Mouse (Mus musculus) forebrain, embryonic 14.5 days (tissue): ENCODE data around the gene Mrps27. TPM values are rescaled to one million over a fixed set of nuclear protein-coding genes. Genes with fewer than 3 reads are reported as not detected.
"Not testable (repeated sequence)": the region's sequence is repeated elsewhere in the genome, so short reads cannot be mapped to it uniquely, and the experiment has no call there.

Experiments
- ATAC-seq: fragments of 200-750 bp; cut with Nextera tagmentation; 2 replicates; pipeline ENCODE4 v1.8.0; 2017; ENCODE audit warnings: mild to moderate bottlenecking, moderate library complexity
- DNase-seq: peaks from one replicate; pipeline ENCODE4 v3.0.0-alpha.2; 2015; ENCODE audit warnings: low spot score
- H3K27ac ChIP-seq: fragments of 300-500 bp; sonication (generic); 2 replicates; pipeline ENCODE4 v1.5.1; 2014; ENCODE audit warnings: low read depth, mild to moderate bottlenecking, control low read depth, low read length, moderate library complexity
- H3K27me3 ChIP-seq: fragments of 300-500 bp; sonication (generic); replicated peaks from 2 replicates; pipeline ENCODE4 v1.6.1; 2014; ENCODE audit warnings: low read length, control low read depth, mixed read lengths; ENCODE audit not compliant: control insufficient read depth, insufficient read depth
- H3K36me3 ChIP-seq: fragments of 300-500 bp; sonication (generic); 2 replicates; pipeline ENCODE4 v1.6.1; 2014; ENCODE audit warnings: low read length, control low read depth; ENCODE audit not compliant: control insufficient read depth, insufficient read depth
- H3K4me1 ChIP-seq: fragments of 300-500 bp; sonication (generic); 2 replicates; pipeline ENCODE4 v1.6.1; 2014; ENCODE audit warnings: antibody characterized with exemption, low read length, control low read depth; ENCODE audit not compliant: control insufficient read depth, insufficient read depth
- H3K4me2 ChIP-seq: fragments of 300-500 bp; sonication (generic); 2 replicates; pipeline ENCODE4 v1.6.1; 2014; ENCODE audit warnings: mild to moderate bottlenecking, control low read depth, low read length
- H3K4me3 ChIP-seq: fragments of 300-500 bp; sonication (generic); 2 replicates; pipeline ENCODE4 v1.5.1; 2014; ENCODE audit warnings: low read depth, low read length, control low read depth
- H3K9ac ChIP-seq: fragments of 300-500 bp; sonication (generic); 2 replicates; pipeline ENCODE4 v1.6.1; 2014; ENCODE audit warnings: mild to moderate bottlenecking, low read length, control low read depth, moderate library complexity
- H3K9me3 ChIP-seq: fragments of 300-500 bp; sonication (generic); replicated peaks from 2 replicates; pipeline ENCODE4 v1.6.1; 2016; ENCODE audit warnings: low read length, control low read depth, mixed read lengths; ENCODE audit not compliant: control insufficient read depth
- WGBS: fragments of 180-500 bp; shearing (Covaris S2); extraction: QIAGEN DNeasy Blood & Tissue Kit; methylation state at CpG from one replicate; pipeline ENCODE4 v1.1.7; 2014; 5-methylcytosine and 5-hydroxymethylcytosine counted together
- polyA plus RNA-seq: library from polyadenylated mRNA; unstranded; fragments of >200 nt; fragmentation: Nextera tagmentation; extraction: Ambion mirVana; gene quantifications from 2 replicates; pipeline ENCODE4 v1.2.1, GENCODE M21; 2014

Gene Mrps27
- polyA plus RNA-seq, 1 experiment from 2014 or later = 45.6 TPM

DNA sequence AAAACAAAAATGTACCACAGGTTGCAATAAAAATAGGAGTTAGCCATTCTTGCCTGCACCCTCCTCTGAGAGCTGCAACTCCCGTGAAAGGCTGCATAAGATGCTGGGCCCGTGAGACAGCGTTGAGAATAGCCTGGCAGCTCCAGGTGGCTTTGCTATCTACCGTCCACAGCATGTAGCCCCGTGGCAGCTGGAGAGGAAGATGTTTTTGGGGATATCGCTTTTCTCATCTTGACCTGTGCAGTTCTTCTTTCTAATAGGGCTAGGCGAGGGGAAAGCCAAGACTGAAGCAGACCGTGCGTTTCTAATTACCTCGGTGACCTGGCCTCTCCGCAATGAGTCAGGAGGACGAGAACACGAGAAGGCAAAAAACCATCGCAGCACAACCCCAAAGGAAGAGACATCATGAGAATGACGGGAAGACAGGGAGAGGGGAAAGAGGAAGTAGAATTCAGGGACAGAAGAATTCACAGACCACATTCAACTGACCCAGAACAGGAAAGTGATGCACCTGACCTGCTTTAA, 29.9 kb upstream of the Mrps27 start:
- 89% methylated on average over 15 of the region's 15 CpGs for WGBS
- no peaks in the 10 kb centered on the region for H3K27me3 ChIP-seq
- ATAC-seq = no peak

DNA sequence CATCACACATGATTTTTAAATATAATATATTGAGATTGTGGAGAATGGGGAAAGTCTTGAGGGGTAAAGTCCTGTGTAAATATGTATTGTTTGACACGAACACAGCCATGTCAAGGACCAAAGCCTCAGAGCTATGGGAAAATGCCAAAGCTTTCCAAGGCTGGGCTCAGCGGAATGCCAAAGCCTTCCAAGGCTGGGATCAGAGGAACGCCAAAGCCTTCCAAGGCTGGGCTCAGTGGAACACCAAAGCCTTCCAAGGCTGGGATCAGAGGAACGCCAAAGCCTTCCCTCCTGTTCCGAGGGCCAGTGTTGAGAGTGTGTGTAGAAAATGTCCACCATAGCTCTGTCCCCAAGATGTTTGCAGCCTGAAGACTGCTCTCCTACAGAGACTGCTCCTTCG, 28.2 kb upstream of the Mrps27 start:
- WGBS = 94% methylated on average over 6 of the region's 6 CpGs
- DNase-seq (no peak), ATAC-seq (no peak)
- Histone ChIP-seq H3K27ac (no peak overlapping the region), H3K4me3 (no peak overlapping the region), H3K9ac (no peak overlapping the region), H3K27me3 (no peaks in the 10 kb centered on the region), H3K4me2 (no peak overlapping the region), H3K4me1 (no peaks in the 10 kb centered on the region), H3K36me3 (peaks cover 28% of the 10 kb centered on the region), H3K9me3 (no peaks in the 10 kb centered on the region)

More for the DNA sequence above, 29.9 kb upstream of the Mrps27 start:
- Histone ChIP-seq H3K9ac (no peak overlapping the region), H3K4me2 (no peak overlapping the region), H3K9me3 (no peaks in the 10 kb centered on the region), H3K4me1 (no peaks in the 10 kb centered on the region), H3K4me3 (no peak overlapping the region), H3K36me3 (peaks cover 12% of the 10 kb centered on the region), H3K27ac (no peak overlapping the region)
- DNase-seq = no peak

DNA sequence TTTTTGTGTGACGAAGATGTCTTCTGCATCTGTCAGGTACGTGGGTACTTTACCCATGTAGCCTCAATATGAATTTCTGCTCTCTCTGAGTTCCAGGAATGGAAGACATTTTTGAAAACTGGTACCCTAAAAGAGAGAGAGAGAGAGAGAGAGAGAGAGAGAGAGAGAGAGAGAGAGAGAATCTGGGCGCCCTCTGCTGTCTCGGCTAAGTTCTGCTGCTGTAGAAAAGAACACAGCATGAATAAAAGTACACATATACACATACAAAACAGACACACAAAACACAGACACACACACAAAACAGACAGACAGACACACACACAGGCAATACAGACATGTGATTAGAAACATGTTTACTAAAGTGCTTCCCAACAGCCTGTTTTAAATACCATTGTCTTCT, 27.5 kb upstream of the Mrps27 start:
- no peaks in the 10 kb centered on the region for H3K4me1 ChIP-seq
- no peak overlapping the region for H3K27ac ChIP-seq
- ATAC-seq = no peak
- no peak overlapping the region for H3K4me3 ChIP-seq
- peaks cover 28% of the 10 kb centered on the region for H3K36me3 ChIP-seq
- no peaks in the 10 kb centered on the region for H3K27me3 ChIP-seq
- no peaks in the 10 kb centered on the region for H3K9me3 ChIP-seq
- no peak overlapping the region for H3K4me2 ChIP-seq
- peak; percentile 49 for DNase-seq
- H3K9ac ChIP-seq = no peak overlapping the region
- 58% methylated on average over 4 of the region's 4 CpGs for WGBS

DNA sequence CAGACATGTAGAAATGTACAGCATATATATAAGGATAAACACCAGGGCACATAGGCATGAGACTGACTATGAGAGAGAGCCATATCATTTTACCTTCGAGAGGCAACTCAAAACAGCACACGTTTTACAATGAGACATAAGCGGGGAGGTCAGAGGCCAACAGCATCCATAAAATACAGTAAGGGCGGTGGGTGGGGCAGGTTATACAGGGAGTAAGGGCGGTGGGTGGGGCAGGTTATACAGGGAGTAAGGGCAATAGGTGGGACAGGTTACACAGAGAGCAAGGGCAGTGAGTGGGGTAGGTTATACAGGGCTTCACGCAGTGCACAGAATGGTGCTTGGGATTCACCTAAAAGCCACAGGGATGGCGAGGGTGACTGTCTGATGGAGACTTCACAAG, 24.1 kb upstream of the Mrps27 start:
- Histone ChIP-seq H3K36me3 (peaks cover 55% of the 10 kb centered on the region), H3K9me3 (no peaks in the 10 kb centered on the region), H3K27ac (no peak overlapping the region), H3K4me1 (no peaks in the 10 kb centered on the region), H3K4me2 (no peak overlapping the region), H3K27me3 (no peaks in the 10 kb centered on the region), H3K9ac (no peak overlapping the region), H3K4me3 (no peak overlapping the region)
- ATAC-seq (no peak), DNase-seq (no peak)
- WGBS = 93% methylated on average over 7 of the region's 7 CpGs

DNA sequence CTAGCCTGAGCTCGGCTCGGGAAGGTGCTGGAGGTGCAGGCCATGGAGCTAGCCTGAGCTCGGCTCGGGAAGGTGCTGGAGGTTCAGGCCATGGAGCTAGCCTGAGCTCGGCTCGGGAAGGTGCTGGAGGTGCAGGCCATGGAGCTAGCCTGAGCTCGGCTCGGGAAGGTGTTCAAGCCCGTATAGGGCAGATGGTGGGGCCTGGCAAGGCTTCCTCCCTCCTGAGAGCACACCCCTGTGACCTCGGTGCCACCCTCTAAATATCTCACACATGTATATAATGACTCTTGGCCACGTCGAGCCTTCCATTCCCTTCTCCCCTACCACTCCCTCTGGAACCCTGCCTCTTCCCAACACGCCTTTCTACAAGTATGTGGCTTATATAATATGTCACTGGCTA, 21.7 kb upstream of the Mrps27 start:
- H3K27me3 ChIP-seq, H3K9me3 ChIP-seq, H3K9ac ChIP-seq, ATAC-seq, H3K27ac ChIP-seq, H3K4me1 ChIP-seq, H3K4me3 ChIP-seq, H3K4me2 ChIP-seq, DNase-seq: not testable (repeated sequence)
- WGBS = 92% methylated on average over 11 of the region's 13 CpGs
- H3K36me3 ChIP-seq = peaks cover 79% of the 10 kb centered on the region

DNA sequence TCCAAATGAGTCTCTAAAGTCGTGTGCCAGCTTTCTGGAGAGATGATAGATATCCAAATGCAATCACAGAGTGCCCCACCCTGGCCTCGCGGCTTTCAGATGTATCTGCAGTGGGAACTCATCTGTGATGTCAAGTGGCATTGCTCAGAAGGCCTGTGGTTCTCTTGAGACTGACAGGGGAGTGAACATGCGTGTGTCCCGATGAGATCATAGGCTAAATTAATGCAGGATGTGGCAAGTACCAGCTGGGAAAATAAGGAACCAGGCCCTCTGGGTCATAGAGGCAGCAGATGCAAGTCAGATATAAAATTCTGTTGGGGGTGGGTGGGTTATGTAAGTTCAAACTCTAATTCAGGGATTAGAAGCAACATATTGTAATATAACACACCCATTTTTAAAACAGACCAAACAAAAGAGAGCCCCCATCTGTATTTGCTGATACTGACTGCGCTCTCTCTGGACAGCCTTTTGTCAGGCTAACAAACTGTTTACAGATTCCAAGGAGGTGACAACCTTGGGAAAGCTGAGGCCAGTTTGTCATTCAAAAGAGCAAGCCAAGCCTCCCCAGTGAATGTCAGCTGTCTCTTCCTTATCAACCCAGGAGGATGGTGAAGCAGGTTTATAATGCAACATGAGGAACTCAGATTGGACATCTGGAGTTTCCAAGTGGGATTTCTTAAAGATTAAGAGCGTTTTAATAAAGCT, 20.8 kb upstream of the Mrps27 start:
- DNase-seq = no peak
- Histone ChIP-seq H3K4me2 (no peak overlapping the region), H3K27me3 (no peaks in the 10 kb centered on the region), H3K27ac (no peak overlapping the region), H3K9me3 (no peaks in the 10 kb centered on the region), H3K4me3 (no peak overlapping the region), H3K4me1 (no peaks in the 10 kb centered on the region), H3K36me3 (peaks cover 82% of the 10 kb centered on the region), H3K9ac (no peak overlapping the region)
- ATAC-seq = no peak
- WGBS = 90% methylated on average over 7 of the region's 7 CpGs

DNA sequence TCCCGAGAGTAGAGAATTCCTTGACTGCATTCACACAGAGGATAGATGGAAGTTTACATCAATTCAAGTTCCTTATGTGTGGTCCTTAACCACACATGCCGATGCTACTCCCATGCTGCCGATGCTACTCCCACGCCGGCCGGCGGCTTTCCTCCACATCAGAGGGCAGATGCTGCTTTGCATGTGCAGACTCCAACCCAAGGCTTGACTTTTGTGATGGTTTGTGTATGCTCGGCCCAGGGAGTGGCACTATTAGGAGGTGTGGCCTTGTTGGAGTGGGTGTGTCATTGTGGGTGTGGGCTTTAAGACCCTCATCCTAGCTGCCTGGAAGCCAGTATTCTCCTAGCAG, 20.3 kb upstream of the Mrps27 start:
- not testable (repeated sequence) for H3K4me1 ChIP-seq, H3K4me2 ChIP-seq, H3K9ac ChIP-seq, DNase-seq, H3K4me3 ChIP-seq, H3K27ac ChIP-seq, ATAC-seq, H3K9me3 ChIP-seq, H3K27me3 ChIP-seq
- peaks cover 84% of the 10 kb centered on the region for H3K36me3 ChIP-seq
- 92% methylated on average over 8 of the region's 8 CpGs for WGBS

DNA sequence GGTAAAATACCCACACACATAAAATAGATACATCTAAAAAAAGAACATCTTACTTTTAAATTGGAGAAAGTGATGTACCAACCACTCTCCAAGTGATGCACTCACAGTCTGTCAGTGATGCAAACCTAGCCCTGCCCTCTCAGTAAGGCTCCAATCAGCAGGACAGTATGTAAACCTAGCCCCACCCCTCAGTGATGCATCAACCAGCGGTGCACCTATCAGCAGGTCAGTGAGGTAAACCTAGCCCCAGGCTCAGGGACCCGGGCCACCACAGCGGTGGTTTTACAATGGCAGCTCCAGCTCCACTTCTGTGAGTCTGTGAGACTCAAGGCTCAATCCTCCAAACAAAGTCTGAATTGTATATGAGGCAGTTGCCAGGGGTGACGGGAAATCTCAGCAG, 13.3 kb upstream of the Mrps27 start:
- peaks cover 87% of the 10 kb centered on the region for H3K36me3 ChIP-seq
- ATAC-seq = no peak
- 66% methylated on average over 4 of the region's 4 CpGs for WGBS

DNA sequence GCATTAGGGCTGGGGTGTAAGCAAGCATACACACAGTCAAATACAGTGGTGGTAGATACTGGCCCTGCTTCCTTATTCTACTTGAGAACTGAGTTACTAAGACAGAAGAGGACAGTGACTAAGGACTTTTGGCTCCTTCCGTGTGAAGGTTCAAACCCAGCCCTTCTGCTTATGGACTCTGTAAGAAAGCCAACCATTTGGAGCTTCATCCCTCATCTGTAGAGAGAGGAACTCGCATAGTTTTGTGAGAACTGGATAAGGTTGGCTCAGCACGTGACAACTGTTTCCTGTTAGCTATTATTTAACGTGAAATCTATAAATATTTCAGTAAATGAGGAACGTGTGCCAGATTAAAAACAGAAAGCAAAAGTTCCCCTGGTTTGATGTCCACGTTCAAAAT, 7.1 kb upstream of the Mrps27 start:
- Histone ChIP-seq H3K36me3 (peaks cover 83% of the 10 kb centered on the region), H3K4me2 (no peak overlapping the region), H3K27me3 (no peaks in the 10 kb centered on the region), H3K4me1 (no peaks in the 10 kb centered on the region), H3K27ac (no peak overlapping the region), H3K9ac (no peak overlapping the region), H3K9me3 (no peaks in the 10 kb centered on the region), H3K4me3 (no peak overlapping the region)
- ATAC-seq (no peak), DNase-seq (no peak)
- WGBS = 90% methylated on average over 6 of the region's 6 CpGs

More for the DNA sequence above, 13.3 kb upstream of the Mrps27 start:
- Histone ChIP-seq H3K27ac (no peak overlapping the region), H3K4me3 (no peak overlapping the region), H3K9ac (no peak overlapping the region), H3K9me3 (no peaks in the 10 kb centered on the region), H3K4me1 (no peaks in the 10 kb centered on the region), H3K4me2 (no peak overlapping the region), H3K27me3 (no peaks in the 10 kb centered on the region)
- no peak for DNase-seq
